Mouse (Mus musculus): ENCODE measurements around the gene Rrp12.

- TF ChIP-seq CTCF (IDR thresholded peaks at IDR 0.05) (no peak), EP300 (IDR thresholded peaks at IDR 0.05) (no peak)
These were observed 77.2 kb downstream of the Rrp12 start for GRCm38 (mm10) chr19:41818749-41819148.
